Mouse (Mus musculus) hematopoietic multipotent progenitor cell, adult 10-12 weeks (in vitro differentiated cells): ENCODE results near the gene Timm29. TPM values are rescaled to one million over a fixed set of nuclear protein-coding genes. Genes with fewer than 3 reads are reported as not detected.

Experiments used
- polyA plus RNA-seq: library from polyadenylated mRNA; stranded (reverse); fragments of >175 nt; gene quantifications from 2 replicates; pipeline ENCODE4 v1.2.3, GENCODE M21; 2012; ENCODE audit warnings: low replicate concordance

Timm29 gene
- polyA plus RNA-seq = 10.9 and 12.0 TPM in 2 replicates

DNA sequence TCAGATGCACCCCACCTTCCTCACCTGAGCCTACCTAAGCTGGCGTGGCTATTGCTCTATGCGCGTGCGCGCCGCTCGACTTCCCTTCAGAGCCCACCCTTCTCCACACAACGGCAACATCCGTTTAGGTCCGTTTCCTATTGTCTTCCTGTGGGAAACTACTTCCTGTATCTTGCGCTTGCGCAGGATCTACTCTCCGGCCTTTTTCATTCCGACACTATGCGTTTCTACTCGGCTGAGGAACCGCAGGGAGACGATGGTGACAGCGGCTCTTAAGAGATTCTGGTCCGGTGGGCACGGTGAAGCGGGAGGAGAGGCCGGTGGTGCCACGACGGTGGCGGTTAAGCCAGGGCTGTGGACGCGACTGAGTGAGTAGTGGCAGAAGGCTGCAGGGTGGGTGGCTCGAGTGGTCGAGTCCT, at the start of gene Timm29, which contains the start of gene Yipf2:
Timm29 (plus strand) TSS at position 20 of the 419 bp plus-strand sequence.
Yipf2 (minus strand) TSS at position 126 of the 419 bp plus-strand sequence.

DNA sequence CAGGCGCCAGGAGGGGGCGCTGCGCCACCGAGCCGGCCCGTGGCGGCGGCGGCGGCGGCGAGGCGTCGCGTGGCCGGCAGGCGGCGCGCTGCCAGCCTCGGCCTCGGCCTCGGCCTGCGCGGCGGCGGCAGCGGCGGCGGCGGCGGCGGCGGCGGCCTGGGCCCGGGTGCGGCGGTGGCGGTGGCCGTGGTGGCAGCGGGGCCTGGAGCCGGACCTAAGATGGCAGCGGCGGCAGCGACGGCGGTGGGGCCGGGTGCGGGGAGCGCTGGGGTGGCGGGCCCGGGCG, 45.8 kb upstream of the Timm29 start, which contains the start of gene Carm1:
Carm1 (plus strand) TSS at position 106 of the 286 bp plus-strand sequence.

DNA sequence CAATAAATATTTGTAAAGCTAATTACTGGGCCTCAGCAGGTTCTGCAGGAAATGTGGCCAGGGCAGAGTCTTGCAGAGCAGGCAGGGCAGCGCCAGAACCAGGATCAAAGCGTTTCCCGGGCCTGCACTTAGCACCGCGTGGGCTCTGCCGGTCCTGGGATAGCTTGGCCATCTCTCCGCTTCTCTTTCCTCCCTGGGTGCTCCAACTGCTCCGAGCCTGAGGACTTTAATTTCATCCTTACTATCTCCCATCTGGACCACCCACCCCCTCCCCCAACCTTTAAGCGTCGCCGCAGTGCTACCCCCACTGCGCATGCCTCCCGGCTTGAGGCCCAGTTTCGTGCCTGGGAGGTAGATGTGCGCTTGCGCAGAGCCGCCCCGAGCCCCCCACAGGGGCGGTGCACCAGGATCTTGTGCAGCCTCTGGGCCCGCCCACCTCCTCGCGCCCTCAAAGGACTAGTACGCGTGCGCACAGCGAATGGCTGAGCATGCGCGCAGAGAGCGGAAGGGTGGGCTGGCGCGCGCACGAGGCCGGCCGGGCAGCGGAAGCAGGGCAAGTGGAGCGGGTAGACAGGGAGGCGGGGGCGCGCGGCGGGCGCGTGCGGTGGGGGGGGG, 23.2 kb downstream of the Timm29 start, which contains the start of gene Smarca4:
Smarca4 (plus strand) TSS at position 553 of the 615 bp plus-strand sequence.

Other genes starting within 250 kb of the Timm29 start
- 61.2 and 70.8 TPM in 2 replicates for gene Ilf3, start 224.9 kb upstream of the Timm29 start, polyA plus RNA-seq
- 38.9 and 44.8 TPM in 2 replicates for gene Qtrt1, start 180.9 kb upstream of the Timm29 start, polyA plus RNA-seq
- gene Dnm2, start 167.8 kb upstream of the Timm29 start, polyA plus RNA-seq = 702 and 1,736 TPM in 2 replicates
- 5.3 and 6.6 TPM in 2 replicates for gene Tmed1, start 82.5 kb upstream of the Timm29 start, polyA plus RNA-seq
- gene AB124611, start 66.5 kb upstream of the Timm29 start, polyA plus RNA-seq = 222 and 323 TPM in 2 replicates
- gene Carm1, start 45.8 kb upstream of the Timm29 start, polyA plus RNA-seq = 88.3 and 96.9 TPM in 2 replicates
- 9.9 and 14.6 TPM in 2 replicates for gene Yipf2, start 106 bp downstream of the Timm29 start, polyA plus RNA-seq
- gene Smarca4, start 23.4 kb downstream of the Timm29 start, polyA plus RNA-seq = 142 and 259 TPM in 2 replicates
- 7.4 and 12.5 TPM in 2 replicates for gene Ldlr, start 130.8 kb downstream of the Timm29 start, polyA plus RNA-seq
- gene Spc24, start 167.6 kb downstream of the Timm29 start, polyA plus RNA-seq = 12.5 and 16.7 TPM in 2 replicates
- 1.2 and 2.7 TPM in 2 replicates for gene Kank2, start 206.0 kb downstream of the Timm29 start, polyA plus RNA-seq
- 0.15 and 1.3 TPM in 2 replicates for gene Angptl8, start 242.8 kb downstream of the Timm29 start, polyA plus RNA-seq